Comparison of ENCODE assay signal across 8 mouse cellular contexts in the genomic region with DNA sequence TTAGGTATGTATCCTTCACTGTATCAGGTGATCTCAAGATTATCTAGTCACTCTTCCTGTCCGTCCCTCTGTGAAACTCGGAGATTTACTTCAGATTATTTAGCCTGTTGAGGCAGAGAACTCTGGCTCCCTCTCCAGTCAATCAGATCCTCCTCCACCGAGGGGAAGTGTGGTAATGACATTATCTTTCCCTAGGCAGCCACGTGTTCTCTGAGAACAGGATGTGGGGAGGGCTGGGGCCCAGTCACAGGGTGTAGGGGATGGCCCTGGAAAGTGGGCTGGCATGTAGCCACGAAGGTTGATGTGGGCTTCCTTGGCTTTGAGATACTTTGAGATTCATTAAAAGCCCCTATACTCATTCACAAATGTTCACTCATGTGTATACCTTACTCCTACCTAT. TPM values are rescaled to one million over a fixed set of nuclear protein-coding genes. Genes with fewer than 3 reads are reported as not detected.
A peak's percentile ranks its signal among the peaks of the same experiment; 100 is the strongest.
DNase-seq lines count a peak whose midpoint lies in the region; ATAC-seq and TF ChIP-seq lines count a peak whose summit lies in the region.

No protein-coding gene starts in this region.

- ATAC-seq in kidney, embryonic 15.5 days (replicated peaks; ENCODE audit: low FRiP score): peak; percentile 81
- peak; percentile 78 for ATAC-seq in megakaryocyte progenitor cell, adult 5-6 weeks (replicated peaks; ENCODE audit: poor library complexity)
- no peak for ATAC-seq in forebrain, embryonic 12.5 days (ENCODE audit: low FRiP score)
- ATAC-seq in midbrain, embryonic 16.5 days: no peak

- DNase-seq in A20 (ENCODE audit: low read depth, low spot score): peak; percentile 74
- peak; percentile 88 for DNase-seq in MEL (ENCODE audit: low read depth, low spot score)
- DNase-seq in gastrocnemius, postnatal 25 days: peak; percentile 46
- DNase-seq in cerebellum, adult 11 months: no peak

- no peak for TF ChIP-seq CTCF in MEL (IDR thresholded peaks at IDR 0.05 in 2 of 3, conservative IDR thresholded peaks at IDR 0.05 in 1 of 3; ENCODE audit: control insufficient read depth in 1 of 3, insufficient read depth in 1 of 3, low read depth in 2 of 3, low read length in 3 of 3, poor library complexity in 1 of 3, severe bottlenecking in 1 of 3)

- H3K27me3 ChIP-seq in MEL (ENCODE audit: control insufficient read depth in 1 of 2, insufficient read depth in 2 of 2, low read length in 2 of 2): no peaks in the 10 kb centered on the region
- peaks cover 12% of the 10 kb centered on the region; the same call in 1 of the 2 replicates for H3K27me3 ChIP-seq in kidney, embryonic 15.5 days
- peaks cover 2% of the 10 kb centered on the region for H3K27me3 ChIP-seq in forebrain, embryonic 12.5 days
- no peaks in the 10 kb centered on the region for H3K27me3 ChIP-seq in midbrain, embryonic 16.5 days (ENCODE audit: control insufficient read depth, insufficient read depth, low read depth, low read length)

- no peak overlapping the region for H3K4me2 ChIP-seq in kidney, embryonic 15.5 days
- no peak overlapping the region for H3K4me2 ChIP-seq in forebrain, embryonic 12.5 days
- H3K4me2 ChIP-seq in midbrain, embryonic 16.5 days (ENCODE audit: low read length): no peak overlapping the region

- peak overlapping the region; percentile 62 for H3K9ac ChIP-seq in MEL (ENCODE audit: control insufficient read depth, low read depth, low read length, poor library complexity, severe bottlenecking)
- no peak overlapping the region for H3K9ac ChIP-seq in kidney, embryonic 15.5 days
- H3K9ac ChIP-seq in forebrain, embryonic 12.5 days: no peak overlapping the region
- no peak overlapping the region for H3K9ac ChIP-seq in midbrain, embryonic 16.5 days (ENCODE audit: low read depth, low read length)

- TF ChIP-seq POLR2A in MEL (IDR thresholded peaks at IDR 0.05; ENCODE audit: control insufficient read depth in 1 of 2, insufficient read depth in 1 of 2, low read depth in 1 of 2, low read length in 2 of 2, poor library complexity in 1 of 2): no peak

- H3K9me3 ChIP-seq in MEL (replicated peaks; ENCODE audit: insufficient read depth, low read length): no peaks in the 10 kb centered on the region
- no peaks in the 10 kb centered on the region for H3K9me3 ChIP-seq in kidney, embryonic 15.5 days (replicated peaks)
- no peaks in the 10 kb centered on the region for H3K9me3 ChIP-seq in forebrain, embryonic 12.5 days
- no peaks in the 10 kb centered on the region for H3K9me3 ChIP-seq in midbrain, embryonic 16.5 days (replicated peaks; ENCODE audit: control insufficient read depth, low read length, poor library complexity, severe bottlenecking)

- WGBS in kidney, embryonic 15.5 days: 35% methylated on average over 5 of the region's 5 CpGs
- whole genome bisulfite sequencing in forebrain, embryonic 12.5 days: 68% methylated on average over 5 of the region's 5 CpGs
- WGBS in midbrain, embryonic 16.5 days: 58% methylated on average over 5 of the region's 5 CpGs

- peaks cover 0 to 76% of the 10 kb centered on the region in 2 experiments; a peak in 3 of 4 replicates for H3K36me3 ChIP-seq in MEL (ENCODE audit: control insufficient read depth in 1 of 2, insufficient read depth in 2 of 2, low read length in 2 of 2)
- H3K36me3 ChIP-seq in kidney, embryonic 15.5 days: no peaks in the 10 kb centered on the region
- H3K36me3 ChIP-seq in forebrain, embryonic 12.5 days (replicated peaks): no peaks in the 10 kb centered on the region
- H3K36me3 ChIP-seq in midbrain, embryonic 16.5 days (ENCODE audit: control insufficient read depth, insufficient read depth, low read length): no peaks in the 10 kb centered on the region

- peak overlapping the region; percentile 97 for H3K27ac ChIP-seq in MEL (ENCODE audit: control insufficient read depth, low read depth, low read length)
- peak overlapping the region; percentile 18; the same call in 1 of the 2 replicates for H3K27ac ChIP-seq in kidney, embryonic 15.5 days
- no peak overlapping the region for H3K27ac ChIP-seq in forebrain, embryonic 12.5 days
- no peak overlapping the region for H3K27ac ChIP-seq in midbrain, embryonic 16.5 days (ENCODE audit: low read length)

- peaks cover 20 to 40% of the 10 kb centered on the region in 2 experiments for H3K4me1 ChIP-seq in MEL (ENCODE audit: control insufficient read depth in 1 of 2, insufficient read depth in 2 of 2, low read length in 2 of 2)
- H3K4me1 ChIP-seq in kidney, embryonic 15.5 days: peaks cover 8% of the 10 kb centered on the region; the same call in 1 of the 2 replicates
- H3K4me1 ChIP-seq in forebrain, embryonic 12.5 days: no peaks in the 10 kb centered on the region
- H3K4me1 ChIP-seq in midbrain, embryonic 16.5 days (ENCODE audit: control insufficient read depth, insufficient read depth, low read length): no peaks in the 10 kb centered on the region

- H3K4me3 ChIP-seq in MEL (ENCODE audit: control insufficient read depth in 1 of 2, insufficient read depth in 1 of 2, low read depth in 2 of 2, low read length in 2 of 2): peak overlapping the region; percentile 42 to 49
- no peak overlapping the region for H3K4me3 ChIP-seq in kidney, embryonic 15.5 days (replicated peaks)
- no peak overlapping the region for H3K4me3 ChIP-seq in forebrain, embryonic 12.5 days (replicated peaks)
- no peak overlapping the region for H3K4me3 ChIP-seq in midbrain, embryonic 16.5 days (ENCODE audit: low read depth, low read length)

- peak; percentile 23 to 84; a peak in 2 of 4 replicates for TF ChIP-seq EP300 in MEL (IDR thresholded peaks at IDR 0.05; ENCODE audit: low read depth in 1 of 2, low read length in 2 of 2)

- peaks cover 13% of the 10 kb centered on the region for H3K79me2 ChIP-seq in MEL (ENCODE audit: control insufficient read depth, insufficient read depth, low read length, poor library complexity)

- no peak for TF ChIP-seq RAD21 in MEL (IDR thresholded peaks at IDR 0.05; ENCODE audit: low read depth, low read length)

TF ChIP-seq in MEL, 35 proteins besides CTCF, POLR2A, EP300 and RAD21 (continues in another document):
- TF ChIP-seq E2F4 (IDR thresholded peaks at IDR 0.05; ENCODE audit: borderline replicate concordance, low read depth, low read length): no peak
- no peak for TF ChIP-seq ELF1 (IDR thresholded peaks at IDR 0.05; ENCODE audit: low read depth, low read length)
- no peak for TF ChIP-seq CHD1 (IDR thresholded peaks at IDR 0.05; ENCODE audit: low read depth, low read length)
- no peak for TF ChIP-seq POLR2AphosphoS2 (IDR thresholded peaks at IDR 0.05; ENCODE audit: low read length)
- no peak for TF ChIP-seq ZNF384 (IDR thresholded peaks at IDR 0.05; ENCODE audit: low read depth, low read length)
- TF ChIP-seq SMC3 (IDR thresholded peaks at IDR 0.05; ENCODE audit: low read depth, low read length): no peak
- no peak for TF ChIP-seq NELFE (IDR thresholded peaks at IDR 0.05; ENCODE audit: low read depth, low read length)
- TF ChIP-seq ETS1 (IDR thresholded peaks at IDR 0.05; ENCODE audit: low read depth, low read length): peak; percentile 86
- peak; percentile 59 for TF ChIP-seq TAL1 (IDR thresholded peaks at IDR 0.05; ENCODE audit: low read length)
- TF ChIP-seq MEF2A (IDR thresholded peaks at IDR 0.05; ENCODE audit: extremely low read depth, insufficient replicate concordance, low read depth, low read length, poor library complexity, severe bottlenecking): no peak
- no peak for TF ChIP-seq TBP (IDR thresholded peaks at IDR 0.05; ENCODE audit: low read depth, low read length)
- no peak for TF ChIP-seq HCFC1 (IDR thresholded peaks at IDR 0.05; ENCODE audit: low read depth, low read length)
- TF ChIP-seq SIN3A (IDR thresholded peaks at IDR 0.05; ENCODE audit: low read length): peak; percentile 65
- peak; percentile 93 for TF ChIP-seq RCOR1 (IDR thresholded peaks at IDR 0.05; ENCODE audit: low read depth, low read length)
- TF ChIP-seq ZC3H11A (IDR thresholded peaks at IDR 0.05; ENCODE audit: low read depth, low read length): no peak
- TF ChIP-seq POLR2AphosphoS5 (IDR thresholded peaks at IDR 0.05; ENCODE audit: borderline replicate concordance, low read depth, low read length): no peak
- no peak for TF ChIP-seq GABPA (IDR thresholded peaks at IDR 0.05; ENCODE audit: low read depth, low read length)
- TF ChIP-seq ZMIZ1 (IDR thresholded peaks at IDR 0.05; ENCODE audit: low read depth, low read length): no peak
- peak; percentile 92 for TF ChIP-seq MAX (IDR thresholded peaks at IDR 0.05; ENCODE audit: low read length)
- TF ChIP-seq MAZ (IDR thresholded peaks at IDR 0.05; ENCODE audit: low read depth, low read length): peak; percentile 69; the same call in 1 of the 2 replicates
- TF ChIP-seq TCF12 (IDR thresholded peaks at IDR 0.05; ENCODE audit: low read depth, low read length): peak; percentile 57; the same call in 1 of the 2 replicates
- peak; percentile 87 for TF ChIP-seq MXI1 (IDR thresholded peaks at IDR 0.05; ENCODE audit: low read depth, low read length)
- TF ChIP-seq USF2 (IDR thresholded peaks at IDR 0.05; ENCODE audit: borderline replicate concordance in 1 of 2, insufficient read depth in 1 of 2, low read depth in 1 of 2, low read length in 2 of 2): peak in 1 of 2 experiments; percentile 53; a peak in 1 of 4 replicates
- TF ChIP-seq MYC (IDR thresholded peaks at IDR 0.05; ENCODE audit: low read depth, low read length): peak; percentile 85
- no peak for TF ChIP-seq MYB (IDR thresholded peaks at IDR 0.05; ENCODE audit: low read depth, low read length)
- peak; percentile 54; the same call in 1 of the 2 replicates for TF ChIP-seq BHLHE40 (IDR thresholded peaks at IDR 0.05; ENCODE audit: borderline replicate concordance, low read depth, low read length)
- no peak for TF ChIP-seq NRF1 (IDR thresholded peaks at IDR 0.05; ENCODE audit: insufficient read depth, low read depth, low read length, poor library complexity, severe bottlenecking)
- no peak for TF ChIP-seq JUND (IDR thresholded peaks at IDR 0.05; ENCODE audit: low read depth, low read length)
- no peak for TF ChIP-seq KAT2A (conservative IDR thresholded peaks at IDR 0.05; ENCODE audit: low read depth, low read length)
- no peak for TF ChIP-seq MAFK (IDR thresholded peaks at IDR 0.05; ENCODE audit: borderline replicate concordance, low read depth, low read length)

RNA-seq across cellular contexts. Expression of gene Msn, which starts 34.3 kb away (rescaled TPM):
- total RNA-seq in MEL (2012; rRNA removed): 15.5 and 30.1 TPM in 2 replicates
- polyA plus RNA-seq in MEL (2012; ENCODE audit: insufficient read depth in 1 of 2, insufficient read length in 2 of 2, low read depth in 1 of 2, low replicate concordance in 2 of 2, missing spikeins in 1 of 2): 100 to 1,000 TPM in 1 of 2 experiments, 10 to 100 TPM in 1; 88.1 to 132 TPM
- 10 to 100 TPM; 31.4 to 38.2 TPM for total RNA-seq in gastrocnemius, postnatal 25 days (2021)
- 125 and 132 TPM in 2 replicates for polyA plus RNA-seq in kidney, embryonic 15.5 days (2015; fragmentation: Nextera tagmentation; extraction: Ambion mirVana)
- 255 and 258 TPM in 2 replicates for total RNA-seq in megakaryocyte progenitor cell, adult 5-6 weeks (2015)
- 86.4 and 103 TPM in 2 replicates for total RNA-seq in megakaryocyte progenitor cell, adult 5-6 weeks (2017)
- polyA plus RNA-seq in forebrain, embryonic 12.5 days (2016; fragmentation: Nextera tagmentation; extraction: Ambion mirVana): 81.5 and 89.4 TPM in 2 replicates
- polyA plus RNA-seq in midbrain, embryonic 16.5 days (2015; fragmentation: Nextera tagmentation; extraction: Ambion mirVana): 27.2 and 28.4 TPM in 2 replicates

Comparison
In these comparisons a context has a peak if more than half of its experiments do, and no peak if none do; other contexts are left out.
1. H3K27ac ChIP-seq: peak in MEL (single experiment) and kidney, embryonic 15.5 days (single experiment); none in forebrain, embryonic 12.5 days (single experiment) and midbrain, embryonic 16.5 days (single experiment).
2. H3K4me3 ChIP-seq: peak in MEL (2 of 2); none in kidney, embryonic 15.5 days (single experiment), forebrain, embryonic 12.5 days (single experiment) and midbrain, embryonic 16.5 days (single experiment).
3. ATAC-seq: peak in kidney, embryonic 15.5 days (single experiment) and megakaryocyte progenitor cell, adult 5-6 weeks (single experiment); none in forebrain, embryonic 12.5 days (single experiment) and midbrain, embryonic 16.5 days (single experiment).